In the genomic region with DNA sequence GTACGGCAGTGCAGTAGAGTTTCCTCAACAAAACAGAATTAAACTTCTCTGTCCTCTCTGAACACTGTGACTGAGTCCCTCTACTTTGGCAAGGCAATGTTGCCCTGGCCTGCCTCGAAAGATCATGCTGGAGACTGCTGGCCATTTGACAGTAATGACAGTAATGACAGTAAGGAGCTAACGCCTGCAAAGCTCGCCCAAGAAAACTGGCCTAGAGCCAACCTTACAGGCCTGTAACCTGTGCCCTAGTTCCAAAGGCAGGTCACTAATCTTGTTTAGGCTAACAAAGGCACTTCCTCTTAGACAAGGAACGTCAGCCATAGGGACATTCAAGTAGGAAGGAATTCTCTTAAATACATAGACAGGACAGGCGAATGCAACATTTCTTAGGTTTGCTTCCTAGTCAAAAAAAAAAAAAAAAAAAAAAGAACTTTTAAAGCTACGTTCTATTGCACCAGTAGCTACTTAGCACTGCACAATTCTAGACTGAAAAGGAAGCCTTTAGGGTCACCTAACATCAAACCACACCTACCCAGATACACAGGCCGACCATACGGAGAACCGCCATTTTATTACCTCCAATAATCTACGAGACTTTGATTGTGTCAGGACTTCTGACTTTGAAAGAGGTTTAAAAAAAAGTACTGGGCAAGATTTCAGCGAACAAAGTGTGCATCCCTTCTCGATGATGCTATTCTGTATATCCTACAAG, we compare ENCODE assay signal across 10 mouse cellular contexts.
A peak's percentile ranks its signal among the peaks of the same experiment; 100 is the strongest.
DNase-seq lines count a peak whose midpoint lies in the region; ATAC-seq and TF ChIP-seq lines count a peak whose summit lies in the region.
"Had no signal": no experiment of that assay in that cellular context is flagged by ENCODE, and none has a peak within 500 bp of the region (broad histone marks: within the 10 kb centered on the region; RNA-seq: fewer than 3 reads in every experiment).

No protein-coding gene starts in this region.

- no peaks in the 10 kb centered on the region for H3K79me2 ChIP-seq in liver, adult 2 months (ENCODE audit: control insufficient read depth, insufficient read depth, low read length)

- H3K4me2 ChIP-seq in liver, embryonic 11.5 days = no peak overlapping the region
- H3K4me2 ChIP-seq in kidney, embryonic 16.5 days (replicated peaks; ENCODE audit: low read depth, low read length) = no peak overlapping the region
- no peak overlapping the region for H3K4me2 ChIP-seq in forebrain, embryonic 12.5 days
- H3K4me2 ChIP-seq: embryonic facial prominence, embryonic 15.5 days; hindbrain, embryonic 15.5 days had no signal

- no peak overlapping the region for H3K4me3 ChIP-seq in liver, adult 2 months (ENCODE audit: insufficient read depth, low read depth, low read length)
- no peak overlapping the region for H3K4me3 ChIP-seq in liver, embryonic 11.5 days (ENCODE audit: low read depth, low read length)
- H3K4me3 ChIP-seq in heart, embryonic 10.5 days = no peak overlapping the region
- no peak overlapping the region for H3K4me3 ChIP-seq in kidney, embryonic 16.5 days (ENCODE audit: low read length)
- H3K4me3 ChIP-seq in forebrain, embryonic 12.5 days (replicated peaks) = no peak overlapping the region
- H3K4me3 ChIP-seq: embryonic facial prominence, embryonic 15.5 days; hindbrain, embryonic 15.5 days had no signal

- no peaks in the 10 kb centered on the region for H3K36me3 ChIP-seq in liver, adult 2 months (ENCODE audit: control insufficient read depth, insufficient read depth, low read length)
- 0 out of 2 replicates have a peak, but pooled peaks cover 2% of the 10 kb centered on the region for H3K36me3 ChIP-seq in liver, embryonic 11.5 days (ENCODE audit: control insufficient read depth, insufficient read depth, low read length)
- peaks cover 2% of the 10 kb centered on the region; the same call in 1 of the 2 replicates for H3K36me3 ChIP-seq in heart, embryonic 10.5 days
- H3K36me3 ChIP-seq in kidney, embryonic 16.5 days (ENCODE audit: insufficient read depth, low read length) = 0 out of 2 replicates have a peak, but pooled peaks cover 6% of the 10 kb centered on the region
- H3K36me3 ChIP-seq in forebrain, embryonic 12.5 days (replicated peaks) = peaks cover 6% of the 10 kb centered on the region
- H3K36me3 ChIP-seq: embryonic facial prominence, embryonic 15.5 days; hindbrain, embryonic 15.5 days had no signal

- WGBS in liver, adult 2 months = 47% methylated on average over 13 of the region's 13 CpGs
- 72% methylated on average over 13 of the region's 13 CpGs for WGBS in liver, embryonic 11.5 days
- WGBS in heart, embryonic 10.5 days = 66% methylated on average over 13 of the region's 13 CpGs
- 54% methylated on average over 13 of the region's 13 CpGs for WGBS in kidney, embryonic 16.5 days
- WGBS in forebrain, embryonic 12.5 days = 78% methylated on average over 13 of the region's 13 CpGs

- H3K4me1 ChIP-seq in liver, adult 2 months (ENCODE audit: control insufficient read depth, insufficient read depth, low read length) = peaks cover 2% of the 10 kb centered on the region
- H3K4me1 ChIP-seq in liver, embryonic 11.5 days (replicated peaks; ENCODE audit: control insufficient read depth, insufficient read depth, low read length) = peaks cover 9% of the 10 kb centered on the region
- H3K4me1 ChIP-seq in heart, embryonic 10.5 days = peaks cover 20% of the 10 kb centered on the region
- 0 out of 2 replicates have a peak, but pooled peaks cover 6% of the 10 kb centered on the region for H3K4me1 ChIP-seq in kidney, embryonic 16.5 days (ENCODE audit: insufficient read depth, low read length)
- no peaks in the 10 kb centered on the region for H3K4me1 ChIP-seq in forebrain, embryonic 12.5 days
- H3K4me1 ChIP-seq: embryonic facial prominence, embryonic 15.5 days had no signal

- peak; percentile 82 for DNase-seq in liver, adult 2 months (ENCODE audit: extremely low read depth, low read depth, low spot score)
- no peak for DNase-seq in liver, embryonic 11.5 days (ENCODE audit: low spot score)
- DNase-seq in heart, embryonic 10.5 days (ENCODE audit: low spot score) = no peak
- DNase-seq in B cell, adult 2 months = no peak

- TF ChIP-seq POLR2A in liver, adult 2 months (IDR thresholded peaks at IDR 0.05; ENCODE audit: extremely low read depth, insufficient read depth, low read length) = no peak

- H3K27ac ChIP-seq in liver, adult 2 months (replicated peaks; ENCODE audit: insufficient read depth, low read depth, low read length) = no peak overlapping the region
- H3K27ac ChIP-seq in liver, embryonic 11.5 days (ENCODE audit: low read depth, low read length) = no peak overlapping the region
- H3K27ac ChIP-seq in heart, embryonic 10.5 days = peak overlapping the region; percentile 22; the same call in 1 of the 2 replicates
- peak overlapping the region; percentile 32; the same call in 1 of the 2 replicates for H3K27ac ChIP-seq in kidney, embryonic 16.5 days (ENCODE audit: low read length)
- no peak overlapping the region for H3K27ac ChIP-seq in forebrain, embryonic 12.5 days
- H3K27ac ChIP-seq: embryonic facial prominence, embryonic 15.5 days; hindbrain, embryonic 15.5 days had no signal

- H3K9me3 ChIP-seq in liver, embryonic 11.5 days (ENCODE audit: control insufficient read depth, low read length) = no peaks in the 10 kb centered on the region
- no peaks in the 10 kb centered on the region for H3K9me3 ChIP-seq in heart, embryonic 10.5 days
- H3K9me3 ChIP-seq in kidney, embryonic 16.5 days (ENCODE audit: low read length) = no peaks in the 10 kb centered on the region
- H3K9me3 ChIP-seq in forebrain, embryonic 12.5 days = no peaks in the 10 kb centered on the region
- H3K9me3 ChIP-seq: embryonic facial prominence, embryonic 15.5 days; hindbrain, embryonic 15.5 days had no signal

- no peak overlapping the region for H3K9ac ChIP-seq in liver, adult 2 months (ENCODE audit: low read depth, low read length)
- no peak overlapping the region for H3K9ac ChIP-seq in liver, embryonic 11.5 days (ENCODE audit: low read depth, low read length)
- no peak overlapping the region for H3K9ac ChIP-seq in kidney, embryonic 16.5 days (replicated peaks; ENCODE audit: low read length)
- no peak overlapping the region for H3K9ac ChIP-seq in forebrain, embryonic 12.5 days
- H3K9ac ChIP-seq: embryonic facial prominence, embryonic 15.5 days; hindbrain, embryonic 15.5 days had no signal

- no peaks in the 10 kb centered on the region for H3K27me3 ChIP-seq in liver, adult 2 months (ENCODE audit: control insufficient read depth, insufficient read depth, low read length)
- H3K27me3 ChIP-seq in liver, embryonic 11.5 days (replicated peaks; ENCODE audit: control insufficient read depth, insufficient read depth, low read length) = no peaks in the 10 kb centered on the region
- no peaks in the 10 kb centered on the region for H3K27me3 ChIP-seq in heart, embryonic 10.5 days (ENCODE audit: insufficient read depth, poor library complexity, severe bottlenecking)
- no peaks in the 10 kb centered on the region for H3K27me3 ChIP-seq in kidney, embryonic 16.5 days (ENCODE audit: insufficient read depth, low read length)
- H3K27me3 ChIP-seq in forebrain, embryonic 12.5 days = no peaks in the 10 kb centered on the region
- H3K27me3 ChIP-seq: embryonic facial prominence, embryonic 15.5 days; hindbrain, embryonic 15.5 days had no signal

- no peak for TF ChIP-seq CTCF in liver, adult 2 months (IDR thresholded peaks at IDR 0.05; ENCODE audit: low read depth, low read length)

- ATAC-seq in liver, embryonic 11.5 days (replicated peaks; ENCODE audit: low FRiP score) = no peak
- ATAC-seq in kidney, embryonic 16.5 days (ENCODE audit: low FRiP score, low TSS enrichment) = no peak
- ATAC-seq in monocyte, adult 5-6 weeks (replicated peaks; ENCODE audit: insufficient number of reproducible peaks, low FRiP score, low TSS enrichment, poor library complexity, severe bottlenecking) = peak; percentile 32; the same call in 1 of the 2 replicates
- no peak for ATAC-seq in forebrain, embryonic 12.5 days (ENCODE audit: low FRiP score)
- ATAC-seq in inflammation-experienced regulatory T-cells, adult 6 months = no peak

Comparison
In these comparisons a context has a peak if more than half of its experiments do, and no peak if none do; other contexts are left out.
1. H3K27ac ChIP-seq: peak in heart, embryonic 10.5 days (single experiment) and kidney, embryonic 16.5 days (single experiment); none in liver, adult 2 months (single experiment), liver, embryonic 11.5 days (single experiment) and forebrain, embryonic 12.5 days (single experiment).